Mouse (Mus musculus): ENCODE data around the gene Actrt1. TPM values are rescaled to one million over a fixed set of nuclear protein-coding genes. Genes with fewer than 3 reads are reported as not detected.

Gene Actrt1
- not detected in 2 replicates for polyA plus RNA-seq (2014; fragmentation: Nextera tagmentation; extraction: Ambion mirVana)

- ATAC-seq (replicated peaks; ENCODE audit: low FRiP score, low TSS enrichment, low read depth) (no peak), DNase-seq (ENCODE audit: low spot score) (no peak)
- Histone ChIP-seq H3K4me1 (replicated peaks; ENCODE audit: control insufficient read depth, insufficient read depth, low read length) (no peaks in the 10 kb centered on the region), H3K4me3 (ENCODE audit: low read depth, low read length) (no peak within 1 kb of the TSS), H3K36me3 (ENCODE audit: control insufficient read depth, insufficient read depth, low read length) (no peaks in the 10 kb centered on the region), H3K4me2 (ENCODE audit: low read length) (no peak within 1 kb of the TSS), H3K9me3 (ENCODE audit: control insufficient read depth, low read length) (no peaks in the 10 kb centered on the region), H3K27ac (ENCODE audit: low read depth) (no peak within 1 kb of the TSS), H3K27me3 (replicated peaks; ENCODE audit: control insufficient read depth, insufficient read depth, low read length) (no peaks in the 10 kb centered on the region), H3K9ac (ENCODE audit: low read length) (no peak within 1 kb of the TSS)
Measured at GRCm38 (mm10) chrX:46328707-46329106, at the start of gene Actrt1. Gene Actrt1, plus strand, starts transcription at chrX:46329007.

GRCm38 (mm10) chrX:46331463-46332115 lies 2.8 kb downstream of the Actrt1 start:
- Histone ChIP-seq H3K9ac (ENCODE audit: low read length) (no peak overlapping the region), H3K4me1 (replicated peaks; ENCODE audit: control insufficient read depth, insufficient read depth, low read length) (no peaks in the 10 kb centered on the region), H3K9me3 (ENCODE audit: control insufficient read depth, low read length) (no peaks in the 10 kb centered on the region), H3K4me3 (ENCODE audit: low read depth, low read length) (no peak overlapping the region), H3K27ac (ENCODE audit: low read depth) (no peak overlapping the region), H3K4me2 (ENCODE audit: low read length) (no peak overlapping the region), H3K27me3 (replicated peaks; ENCODE audit: control insufficient read depth, insufficient read depth, low read length) (no peaks in the 10 kb centered on the region), H3K36me3 (ENCODE audit: control insufficient read depth, insufficient read depth, low read length) (no peaks in the 10 kb centered on the region)
- WGBS = 81% methylated on average over 1 of the region's 1 CpGs
- DNase-seq (ENCODE audit: low spot score) = no peak
- ATAC-seq (replicated peaks; ENCODE audit: low FRiP score, low TSS enrichment, low read depth) = no peak
